Mouse (Mus musculus): ENCODE measurements around the gene Mylk. TPM values are rescaled to one million over a fixed set of nuclear protein-coding genes. Genes with fewer than 3 reads are reported as not detected.

Mylk gene
- polyA plus RNA-seq, 1 experiment: not detected

DNA sequence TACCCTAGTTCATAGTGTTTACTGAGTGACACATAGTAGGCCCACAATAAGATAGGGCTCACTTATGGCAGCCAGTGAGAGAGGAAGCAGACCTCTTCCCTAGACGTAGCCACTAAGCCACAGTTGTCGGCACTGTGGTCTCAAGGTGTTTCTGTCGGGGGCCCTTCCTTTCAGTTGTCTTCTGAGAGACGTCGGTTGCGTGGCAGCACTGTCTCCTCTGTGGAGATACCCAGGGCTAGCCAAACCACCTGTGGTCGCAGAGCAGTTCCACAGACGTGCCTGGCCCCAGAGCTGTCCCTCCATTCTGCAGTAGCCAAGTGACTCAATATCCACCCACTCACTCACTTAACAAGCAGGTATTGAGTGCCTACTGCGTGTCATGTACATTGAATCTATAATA, 205.9 kb downstream of the Mylk start:
- Histone ChIP-seq H3K4me3 (ENCODE audit: insufficient read depth, low read depth, low read length) (no peak overlapping the region), H3K4me1 (ENCODE audit: control insufficient read depth, insufficient read depth, low read length) (no peaks in the 10 kb centered on the region), H3K27ac (ENCODE audit: insufficient read depth, low read depth, low read length) (no peak overlapping the region)
- WGBS: 92% methylated on average over 9 of the region's 9 CpGs
- TF ChIP-seq CTCF (IDR thresholded peaks at IDR 0.05; ENCODE audit: insufficient read depth, low read depth, low read length) (no peak), POLR2A (IDR thresholded peaks at IDR 0.05; ENCODE audit: insufficient read depth, low read depth, low read length) (no peak)

DNA sequence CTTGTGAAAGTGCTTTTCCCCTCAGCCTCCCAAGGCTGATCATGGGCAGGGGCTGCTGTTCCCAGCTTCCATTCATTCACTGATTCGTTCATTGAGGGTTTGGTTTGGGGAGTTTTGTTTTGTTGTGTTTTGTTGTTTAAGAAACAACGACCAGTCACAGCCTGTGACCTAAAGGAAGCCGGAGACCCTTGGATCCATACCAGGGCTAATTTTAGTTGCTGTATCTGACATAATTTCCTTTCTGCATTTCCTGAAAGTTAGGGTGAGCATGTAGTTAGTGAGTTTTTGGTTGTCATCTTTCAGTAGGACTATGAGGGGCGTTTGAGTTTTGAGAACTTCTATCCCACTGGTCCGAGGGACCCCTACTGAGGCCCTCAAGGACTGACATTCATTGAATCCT, 207.2 kb downstream of the Mylk start:
- WGBS: 58% methylated on average over 5 of the region's 5 CpGs
- no peaks in the 10 kb centered on the region for H3K4me1 ChIP-seq (ENCODE audit: control insufficient read depth, insufficient read depth, low read length)
- TF ChIP-seq CTCF (IDR thresholded peaks at IDR 0.05; ENCODE audit: insufficient read depth, low read depth, low read length) (no peak), POLR2A (IDR thresholded peaks at IDR 0.05; ENCODE audit: insufficient read depth, low read depth, low read length) (no peak)
- no peak overlapping the region for H3K27ac ChIP-seq (ENCODE audit: insufficient read depth, low read depth, low read length)
- no peak overlapping the region for H3K4me3 ChIP-seq (ENCODE audit: insufficient read depth, low read depth, low read length)

DNA sequence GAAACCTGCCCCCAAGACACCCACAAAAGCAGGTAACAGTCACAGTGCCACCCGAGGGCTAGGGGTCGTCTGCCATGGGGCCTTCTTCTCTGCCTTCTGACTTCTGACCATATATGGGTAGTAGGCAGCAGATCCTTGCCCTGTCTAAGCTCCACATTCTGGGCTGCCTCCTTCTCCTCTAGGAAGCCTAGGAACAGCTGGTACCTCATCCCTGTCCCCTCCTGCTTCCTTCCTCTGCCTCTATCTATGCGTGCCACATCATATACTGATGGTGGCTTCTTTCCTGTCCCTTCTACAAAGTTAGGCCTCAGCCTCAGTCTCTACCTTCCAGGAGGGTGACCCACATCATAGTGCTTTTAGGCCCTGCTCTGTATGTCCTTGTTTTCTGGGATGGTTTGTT, 207.8 kb downstream of the Mylk start:
- no peak overlapping the region for H3K27ac ChIP-seq (ENCODE audit: insufficient read depth, low read depth, low read length)
- H3K4me1 ChIP-seq (ENCODE audit: control insufficient read depth, insufficient read depth, low read length): no peaks in the 10 kb centered on the region
- H3K4me3 ChIP-seq (ENCODE audit: insufficient read depth, low read depth, low read length): no peak overlapping the region
- no peak for TF ChIP-seq POLR2A (IDR thresholded peaks at IDR 0.05; ENCODE audit: insufficient read depth, low read depth, low read length)
- no peak for TF ChIP-seq CTCF (IDR thresholded peaks at IDR 0.05; ENCODE audit: insufficient read depth, low read depth, low read length)
- WGBS: 88% methylated on average over 3 of the region's 3 CpGs

DNA sequence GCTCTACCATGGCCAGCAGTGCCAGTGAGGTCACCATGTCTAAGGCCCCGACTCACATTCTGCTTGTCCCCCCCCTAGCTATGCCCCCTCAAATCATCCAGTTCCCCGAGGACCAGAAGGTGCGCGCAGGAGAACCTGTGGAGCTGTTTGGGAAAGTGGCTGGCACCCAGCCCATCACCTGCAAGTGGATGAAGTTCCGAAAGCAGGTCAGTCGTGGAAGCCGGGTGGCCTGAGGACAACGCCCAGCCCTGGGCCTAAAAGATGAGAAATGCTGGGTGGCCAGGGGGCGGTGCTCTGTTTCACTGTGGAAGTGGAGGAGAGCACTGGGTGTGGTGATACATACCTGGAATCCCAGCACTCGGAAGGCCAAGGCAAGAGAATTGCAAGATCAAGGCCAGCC, 208.5 kb downstream of the Mylk start:
- 97% methylated on average over 10 of the region's 10 CpGs for WGBS
- H3K4me1 ChIP-seq (ENCODE audit: control insufficient read depth, insufficient read depth, low read length): peaks cover 1% of the 10 kb centered on the region
- TF ChIP-seq POLR2A (IDR thresholded peaks at IDR 0.05; ENCODE audit: insufficient read depth, low read depth, low read length): no peak

DNA sequence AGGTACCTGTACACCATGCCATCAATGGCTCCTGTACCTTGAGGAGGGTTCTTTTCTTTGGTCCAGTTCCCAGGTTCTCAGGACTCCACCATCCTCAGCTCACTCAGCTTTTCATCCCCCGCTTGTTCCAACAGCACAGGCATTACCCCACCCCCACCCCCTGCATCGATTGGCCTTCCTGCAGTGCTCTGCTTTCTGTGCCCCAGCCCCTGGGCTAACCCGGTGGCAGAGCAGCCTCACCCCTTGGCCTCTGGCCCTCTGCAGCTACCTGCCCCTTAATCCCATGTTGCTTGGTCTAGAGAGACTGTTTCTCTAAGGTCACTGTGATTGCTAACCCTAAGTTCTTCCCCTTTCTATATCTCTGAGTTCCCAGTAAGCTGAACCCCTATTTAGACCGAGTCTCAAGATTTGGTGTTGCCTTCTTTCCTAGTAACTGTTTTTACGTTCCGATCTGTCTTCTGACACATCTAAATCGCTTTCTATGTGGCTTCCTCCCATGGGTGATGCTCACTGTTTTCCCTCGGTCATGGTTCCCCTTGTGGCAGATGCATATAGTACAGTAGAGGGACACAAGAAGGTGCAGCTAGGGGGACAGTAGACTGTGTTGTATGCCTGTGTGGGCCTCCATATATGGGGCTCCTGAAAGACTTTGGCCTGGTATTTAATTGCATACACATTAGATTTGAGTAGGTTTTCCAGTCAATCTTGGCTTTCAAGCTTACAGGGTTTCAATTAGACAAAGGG, 212.6 kb downstream of the Mylk start:
- 81% methylated on average over 8 of the region's 8 CpGs for WGBS
- no peak for TF ChIP-seq POLR2A (IDR thresholded peaks at IDR 0.05; ENCODE audit: insufficient read depth, low read depth, low read length)
- TF ChIP-seq CTCF (IDR thresholded peaks at IDR 0.05; ENCODE audit: insufficient read depth, low read depth, low read length): no peak
- Histone ChIP-seq H3K27ac (ENCODE audit: insufficient read depth, low read depth, low read length) (no peak overlapping the region), H3K4me3 (ENCODE audit: insufficient read depth, low read depth, low read length) (no peak overlapping the region), H3K4me1 (ENCODE audit: control insufficient read depth, insufficient read depth, low read length) (peaks cover 6% of the 10 kb centered on the region)

More for the DNA sequence above, 208.5 kb downstream of the Mylk start:
- Histone ChIP-seq H3K27ac (ENCODE audit: insufficient read depth, low read depth, low read length) (no peak overlapping the region), H3K4me3 (ENCODE audit: insufficient read depth, low read depth, low read length) (no peak overlapping the region)

GRCm38 (mm10) chr16:34958667-34959066, 213.7 kb downstream of the Mylk start:
- Histone ChIP-seq H3K4me1 (ENCODE audit: control insufficient read depth, insufficient read depth, low read length) (peaks cover 6% of the 10 kb centered on the region), H3K4me3 (ENCODE audit: insufficient read depth, low read depth, low read length) (no peak overlapping the region), H3K27ac (ENCODE audit: insufficient read depth, low read depth, low read length) (no peak overlapping the region)
- TF ChIP-seq POLR2A (IDR thresholded peaks at IDR 0.05; ENCODE audit: insufficient read depth, low read depth, low read length) (no peak), CTCF (IDR thresholded peaks at IDR 0.05; ENCODE audit: insufficient read depth, low read depth, low read length) (no peak)
- WGBS: 19% methylated on average over 9 of the region's 9 CpGs

DNA sequence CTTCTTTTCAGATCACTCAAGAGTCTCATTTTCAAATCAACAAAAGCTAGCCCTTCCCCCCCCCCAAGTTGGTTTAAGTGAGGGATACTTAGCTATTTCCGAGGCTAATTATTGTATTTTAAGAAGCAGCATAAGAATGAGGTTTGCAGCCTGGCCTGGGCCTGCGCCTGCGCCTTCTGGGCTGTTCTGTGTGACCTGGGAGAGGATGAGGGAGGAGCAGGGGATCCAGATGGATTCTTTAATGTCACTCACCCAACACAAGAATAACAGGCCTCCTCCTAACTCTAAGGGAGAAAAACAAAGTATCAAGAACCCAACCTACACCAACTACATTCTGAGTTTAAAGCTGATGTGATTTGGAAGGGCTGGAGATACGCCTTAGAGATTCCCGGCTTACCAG, 214.3 kb downstream of the Mylk start:
- peaks cover 6% of the 10 kb centered on the region for H3K4me1 ChIP-seq (ENCODE audit: control insufficient read depth, insufficient read depth, low read length)
- no peak for TF ChIP-seq POLR2A (IDR thresholded peaks at IDR 0.05; ENCODE audit: insufficient read depth, low read depth, low read length)
- TF ChIP-seq CTCF (IDR thresholded peaks at IDR 0.05; ENCODE audit: insufficient read depth, low read depth, low read length): no peak
- WGBS: 76% methylated on average over 5 of the region's 5 CpGs

GRCm38 (mm10) chr16:34960243-34960642, 215.2 kb downstream of the Mylk start:
- Histone ChIP-seq H3K4me1 (ENCODE audit: control insufficient read depth, insufficient read depth, low read length) (peaks cover 6% of the 10 kb centered on the region), H3K27ac (ENCODE audit: insufficient read depth, low read depth, low read length) (no peak overlapping the region), H3K4me3 (ENCODE audit: insufficient read depth, low read depth, low read length) (no peak overlapping the region)
- no peak for TF ChIP-seq CTCF (IDR thresholded peaks at IDR 0.05; ENCODE audit: insufficient read depth, low read depth, low read length)
- TF ChIP-seq POLR2A (IDR thresholded peaks at IDR 0.05; ENCODE audit: insufficient read depth, low read depth, low read length): no peak
- 81% methylated on average over 5 of the region's 5 CpGs for WGBS

More for the DNA sequence above, 214.3 kb downstream of the Mylk start:
- no peak overlapping the region for H3K4me3 ChIP-seq (ENCODE audit: insufficient read depth, low read depth, low read length)
- no peak overlapping the region for H3K27ac ChIP-seq (ENCODE audit: insufficient read depth, low read depth, low read length)

- TF ChIP-seq CTCF (IDR thresholded peaks at IDR 0.05; ENCODE audit: insufficient read depth, low read depth, low read length): no peak
- TF ChIP-seq POLR2A (IDR thresholded peaks at IDR 0.05; ENCODE audit: insufficient read depth, low read depth, low read length): no peak
- H3K4me3 ChIP-seq (ENCODE audit: insufficient read depth, low read depth, low read length): no peak overlapping the region
- no peak overlapping the region for H3K27ac ChIP-seq (ENCODE audit: insufficient read depth, low read depth, low read length)
- peaks cover 6% of the 10 kb centered on the region for H3K4me1 ChIP-seq (ENCODE audit: control insufficient read depth, insufficient read depth, low read length)
- WGBS: 69% methylated on average over 9 of the region's 9 CpGs
Measured at GRCm38 (mm10) chr16:34960866-34961582, 216.0 kb downstream of the Mylk start.
